Mouse (Mus musculus) embryonic facial prominence, embryonic 11.5 days (tissue): ENCODE results near the gene Ank. TPM values are rescaled to one million over a fixed set of nuclear protein-coding genes. Genes with fewer than 3 reads are reported as not detected.

Source experiments
- ATAC-seq: fragments of 200-750 bp; cut with Nextera tagmentation; replicated peaks from 2 replicates; pipeline ENCODE4 v1.8.0; 2017; ENCODE audit warnings: low read depth; ENCODE audit not compliant: insufficient number of reproducible peaks, low FRiP score, low TSS enrichment
- DNase-seq: peaks from one replicate; pipeline ENCODE4 v3.0.0-alpha.2; 2015; ENCODE audit warnings: low spot score
- H3K27ac ChIP-seq: fragments of 300-500 bp; sonication (generic); replicated peaks from 2 replicates; pipeline ENCODE4 v1.5.1; 2014; ENCODE audit warnings: mild to moderate bottlenecking, low read depth, low read length, control low read depth
- H3K27me3 ChIP-seq: fragments of 300-500 bp; sonication (generic); 2 replicates; pipeline ENCODE4 v1.6.1; 2014; ENCODE audit warnings: mild to moderate bottlenecking, low read length, moderate library complexity, mixed read lengths; ENCODE audit not compliant: control insufficient read depth, insufficient read depth
- H3K36me3 ChIP-seq: fragments of 300-500 bp; sonication (generic); replicated peaks from 2 replicates; pipeline ENCODE4 v1.6.1; 2014; ENCODE audit warnings: low read depth, mild to moderate bottlenecking, low read length, moderate library complexity, mixed read lengths; ENCODE audit not compliant: control insufficient read depth, insufficient read depth
- H3K4me1 ChIP-seq: fragments of 300-500 bp; sonication (generic); 2 replicates; pipeline ENCODE4 v1.6.1; 2014; ENCODE audit warnings: low read length, mixed read lengths; ENCODE audit not compliant: control insufficient read depth, insufficient read depth
- H3K4me2 ChIP-seq: fragments of 300-500 bp; sonication (generic); 2 replicates; pipeline ENCODE4 v1.6.1; 2014; ENCODE audit warnings: low read depth, mild to moderate bottlenecking, control low read depth, low read length, moderate library complexity
- H3K4me3 ChIP-seq: fragments of 300-500 bp; sonication (generic); 2 replicates; pipeline ENCODE4 v1.5.1; 2014; ENCODE audit warnings: low read depth, low read length, control low read depth
- H3K9ac ChIP-seq: fragments of 300-500 bp; sonication (generic); replicated peaks from 2 replicates; pipeline ENCODE4 v1.6.1; 2014; ENCODE audit warnings: mild to moderate bottlenecking, control low read depth, low read length
- H3K9me3 ChIP-seq: fragments of 300-500 bp; sonication (generic); replicated peaks from 2 replicates; pipeline ENCODE4 v1.6.1; 2016; ENCODE audit warnings: mild to moderate bottlenecking, low read length, inconsistent platforms, mixed read lengths; ENCODE audit not compliant: control insufficient read depth
- WGBS: fragments of 180-500 bp; shearing (Covaris S2); extraction: QIAGEN DNeasy Blood & Tissue Kit; methylation state at CpG from one replicate; pipeline ENCODE4 v1.1.7; 2014; 5-methylcytosine and 5-hydroxymethylcytosine counted together
- polyA plus RNA-seq: library from polyadenylated mRNA; unstranded; fragments of >200 nt; fragmentation: Nextera tagmentation; extraction: Ambion mirVana; gene quantifications from 2 replicates; pipeline ENCODE4 v1.2.1, GENCODE M21; 2014

The Ank gene
- polyA plus RNA-seq, 1 experiment from 2014 or later = 8.1 TPM

DNA sequence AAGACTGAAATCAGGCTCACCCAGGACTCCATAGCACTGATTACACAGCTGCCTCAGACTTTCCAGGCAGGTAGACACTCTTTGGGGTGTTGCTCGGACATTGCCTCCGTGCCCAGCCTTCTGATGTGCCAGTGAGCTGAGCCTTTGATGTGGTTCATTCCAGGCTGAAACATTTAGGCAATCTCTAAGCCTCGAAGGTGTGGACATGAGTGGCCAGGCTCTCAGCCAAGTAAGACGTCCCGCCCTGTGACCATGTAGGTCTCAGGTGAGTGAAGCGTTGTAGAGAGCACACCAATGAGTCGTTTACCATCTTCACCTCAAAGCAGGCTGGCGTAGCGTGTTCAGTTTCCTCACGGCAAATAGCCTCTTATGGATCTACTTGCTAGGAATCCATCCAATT, 25.7 kb downstream of the Ank start:
- H3K4me3 ChIP-seq = no peak overlapping the region
- no peaks in the 10 kb centered on the region for H3K27me3 ChIP-seq
- H3K4me2 ChIP-seq = no peak overlapping the region
- 93% methylated on average over 10 of the region's 10 CpGs for WGBS
- no peaks in the 10 kb centered on the region for H3K9me3 ChIP-seq
- ATAC-seq (no peak), DNase-seq (no peak)
- no peak overlapping the region for H3K27ac ChIP-seq
- H3K4me1 ChIP-seq = no peaks in the 10 kb centered on the region
- H3K9ac ChIP-seq = no peak overlapping the region
- H3K36me3 ChIP-seq = no peaks in the 10 kb centered on the region

DNA sequence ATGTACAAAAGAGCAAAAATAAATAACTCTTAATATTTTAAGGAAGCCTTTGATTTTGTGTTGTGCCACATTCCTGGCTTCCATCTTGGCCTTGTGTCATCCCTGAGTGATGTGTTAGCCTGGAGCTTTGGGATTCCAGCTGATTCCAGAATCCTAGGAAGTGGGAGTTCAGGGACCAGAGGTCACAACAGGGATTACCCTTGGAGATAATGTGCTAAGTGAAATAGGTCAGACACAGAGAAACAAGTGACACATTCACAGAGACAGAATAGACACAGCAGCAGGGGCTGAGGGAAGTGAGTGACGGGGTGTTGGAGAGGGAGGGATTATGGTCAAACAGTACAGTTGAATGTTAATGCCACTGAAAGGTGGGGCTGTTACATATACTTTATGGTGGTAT, 26.3 kb downstream of the Ank start:
- Histone ChIP-seq H3K36me3 (no peaks in the 10 kb centered on the region), H3K27ac (no peak overlapping the region), H3K9me3 (no peaks in the 10 kb centered on the region), H3K27me3 (no peaks in the 10 kb centered on the region), H3K4me1 (no peaks in the 10 kb centered on the region), H3K9ac (no peak overlapping the region), H3K4me3 (no peak overlapping the region), H3K4me2 (no peak overlapping the region)
- 63% methylated on average over 1 of the region's 1 CpGs for WGBS
- DNase-seq (no peak), ATAC-seq (no peak)

GRCm38 (mm10) chr15:27493516-27493915, 27.0 kb downstream of the Ank start:
- no peaks in the 10 kb centered on the region for H3K27me3 ChIP-seq
- H3K4me1 ChIP-seq = no peaks in the 10 kb centered on the region
- no peak overlapping the region for H3K4me2 ChIP-seq
- no peak overlapping the region for H3K4me3 ChIP-seq
- 55% methylated on average over 10 of the region's 10 CpGs for WGBS
- no peaks in the 10 kb centered on the region for H3K36me3 ChIP-seq
- ATAC-seq = no peak
- no peak overlapping the region for H3K27ac ChIP-seq
- no peak for DNase-seq
- H3K9me3 ChIP-seq = no peaks in the 10 kb centered on the region
- H3K9ac ChIP-seq = no peak overlapping the region

DNA sequence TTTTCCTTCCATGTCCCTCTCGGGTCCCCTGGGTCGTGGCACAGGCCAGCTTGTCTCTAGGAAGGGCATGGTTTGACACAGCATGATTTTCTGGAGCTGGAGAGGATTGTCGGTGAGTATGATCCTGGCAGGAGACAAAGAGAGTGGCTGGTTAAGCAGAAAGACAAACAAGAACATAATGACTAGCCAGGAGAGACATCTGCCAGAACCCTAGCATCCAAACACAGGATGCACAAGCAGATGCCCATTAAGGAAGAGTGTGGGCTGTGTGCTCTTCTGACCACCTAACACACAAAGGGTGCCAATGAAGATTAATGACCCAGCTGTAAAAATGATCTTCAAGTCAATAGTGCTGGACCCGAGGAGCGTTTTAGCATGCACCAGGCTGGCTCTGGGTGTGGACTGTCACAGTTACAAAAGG, 29.5 kb downstream of the Ank start:
- no peak for DNase-seq
- WGBS = 62% methylated on average over 5 of the region's 5 CpGs
- no peaks in the 10 kb centered on the region for H3K4me1 ChIP-seq

GRCm38 (mm10) chr15:27496596-27497299, 30.3 kb downstream of the Ank start:
- Histone ChIP-seq H3K4me3 (no peak overlapping the region), H3K36me3 (no peaks in the 10 kb centered on the region), H3K27ac (no peak overlapping the region), H3K9me3 (no peaks in the 10 kb centered on the region), H3K27me3 (no peaks in the 10 kb centered on the region), H3K9ac (no peak overlapping the region), H3K4me1 (no peaks in the 10 kb centered on the region), H3K4me2 (no peak overlapping the region)
- WGBS = 74% methylated on average over 11 of the region's 11 CpGs
- ATAC-seq (peak; percentile 45; the same call in 1 of the 2 replicates), DNase-seq (no peak)

More for the DNA sequence above, 29.5 kb downstream of the Ank start:
- H3K27ac ChIP-seq = no peak overlapping the region
- no peaks in the 10 kb centered on the region for H3K27me3 ChIP-seq
- no peak overlapping the region for H3K9ac ChIP-seq
- no peak for ATAC-seq
- H3K4me3 ChIP-seq = no peak overlapping the region
- no peaks in the 10 kb centered on the region for H3K9me3 ChIP-seq
- H3K4me2 ChIP-seq = no peak overlapping the region
- no peaks in the 10 kb centered on the region for H3K36me3 ChIP-seq

- ATAC-seq (no peak), DNase-seq (no peak)
- Histone ChIP-seq H3K4me3 (no peak overlapping the region), H3K9ac (no peak overlapping the region), H3K36me3 (no peaks in the 10 kb centered on the region), H3K4me2 (no peak overlapping the region), H3K4me1 (no peaks in the 10 kb centered on the region), H3K27me3 (no peaks in the 10 kb centered on the region), H3K27ac (no peak overlapping the region), H3K9me3 (no peaks in the 10 kb centered on the region)
- WGBS = 62% methylated on average over 7 of the region's 7 CpGs
Measured at GRCm38 (mm10) chr15:27497300-27497997, 31.0 kb downstream of the Ank start.

GRCm38 (mm10) chr15:27498078-27498477, 31.6 kb downstream of the Ank start:
- Histone ChIP-seq H3K9ac (no peak overlapping the region), H3K4me3 (no peak overlapping the region), H3K4me1 (no peaks in the 10 kb centered on the region), H3K36me3 (no peaks in the 10 kb centered on the region), H3K27ac (no peak overlapping the region), H3K9me3 (no peaks in the 10 kb centered on the region), H3K4me2 (no peak overlapping the region), H3K27me3 (no peaks in the 10 kb centered on the region)
- DNase-seq (no peak), ATAC-seq (no peak)
- whole genome bisulfite sequencing = 78% methylated on average over 5 of the region's 5 CpGs

GRCm38 (mm10) chr15:27500390-27500789, 33.9 kb downstream of the Ank start:
- no peak overlapping the region for H3K9ac ChIP-seq
- no peaks in the 10 kb centered on the region for H3K9me3 ChIP-seq

More at GRCm38 (mm10) chr15:27500390-27500789, 33.9 kb downstream of the Ank start:
- Histone ChIP-seq H3K4me3 (no peak overlapping the region), H3K4me2 (no peak overlapping the region), H3K36me3 (no peaks in the 10 kb centered on the region), H3K27me3 (no peaks in the 10 kb centered on the region), H3K27ac (no peak overlapping the region), H3K4me1 (no peaks in the 10 kb centered on the region)
- DNase-seq (no peak), ATAC-seq (no peak)
- 66% methylated on average over 15 of the region's 15 CpGs for WGBS
